In the genomic region with DNA sequence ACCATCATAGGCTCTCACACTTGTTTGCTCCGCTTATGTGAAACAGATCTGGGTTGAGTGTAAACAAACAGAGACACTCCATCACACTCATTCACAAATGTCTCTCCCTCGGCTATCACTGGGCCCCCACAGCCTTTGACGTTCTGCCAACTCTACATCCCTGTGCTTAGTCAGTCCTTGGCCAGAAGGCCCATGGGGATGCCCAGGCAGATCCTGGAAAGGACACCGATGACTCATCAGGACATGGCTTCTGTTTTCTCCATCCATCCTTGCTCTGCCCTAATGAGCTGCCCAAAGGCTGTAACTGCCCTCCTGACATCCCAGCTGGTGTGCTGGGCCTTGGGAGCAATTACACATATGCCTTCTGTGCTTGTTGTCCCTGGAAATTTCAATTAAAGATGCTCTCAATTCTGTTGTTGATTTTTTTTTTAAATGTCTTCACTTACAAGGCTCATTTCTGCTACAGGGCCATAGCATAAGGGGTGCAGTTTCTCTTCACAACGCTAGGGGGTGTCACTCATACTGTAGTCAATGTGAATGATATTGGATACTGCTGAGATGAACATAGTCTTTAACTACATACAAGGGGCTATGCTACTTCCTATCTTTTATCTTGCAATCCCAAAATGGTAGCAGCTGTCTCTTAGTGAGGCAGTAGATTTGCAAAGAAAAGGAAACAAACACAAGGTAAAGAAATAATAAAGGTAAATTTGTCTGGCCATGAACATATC, we compare ENCODE assay signal across 14 mouse cellular contexts. TPM values are rescaled to one million over a fixed set of nuclear protein-coding genes. Genes with fewer than 3 reads are reported as not detected.
DNase-seq lines count a peak whose midpoint lies in the region; ATAC-seq and TF ChIP-seq lines count a peak whose summit lies in the region.
"Had no signal": no experiment of that assay in that cellular context is flagged by ENCODE, and none has a peak within 500 bp of the region (broad histone marks: within the 10 kb centered on the region; RNA-seq: fewer than 3 reads in every experiment).

No protein-coding gene starts in this region.

- no peak overlapping the region for H3K27ac ChIP-seq in heart, embryonic 11.5 days (ENCODE audit: low read depth, low read length)
- H3K27ac ChIP-seq in kidney, adult 2 months (ENCODE audit: insufficient read depth, low read depth, low read length), result no peak overlapping the region
- H3K27ac ChIP-seq: embryonic facial prominence, embryonic 12.5 days; hindbrain, embryonic 10.5 days; liver, embryonic 15.5 days; midbrain, embryonic 13.5 days had no signal

- peak; percentile 4 for DNase-seq in heart, postnatal 4 days
- peak; percentile 25 for DNase-seq in 3134 (ENCODE audit: extremely low read depth, insufficient read length, low spot score)
- peak; percentile 66 to 83 for DNase-seq in adrenal gland, adult (ENCODE audit: inconsistent age in 2 of 2, low spot score in 1 of 2)
- DNase-seq in cerebellum, adult 9-10 months, result peak; percentile 96
- DNase-seq in kidney, adult 2 months, result no peak
- no peak for DNase-seq in heart, postnatal 25 days (ENCODE audit: low spot score)
- no peak for DNase-seq in ovary, adult 18-20 months (ENCODE audit: low spot score)
- DNase-seq: kidney, postnatal 25 days had no signal

- H3K36me3 ChIP-seq in heart, embryonic 11.5 days (ENCODE audit: control insufficient read depth, insufficient read depth, low read length), result no peaks in the 10 kb centered on the region
- H3K36me3 ChIP-seq in kidney, adult 2 months (ENCODE audit: control insufficient read depth, insufficient read depth, low read length), result no peaks in the 10 kb centered on the region
- H3K36me3 ChIP-seq: embryonic facial prominence, embryonic 12.5 days; hindbrain, embryonic 10.5 days; liver, embryonic 15.5 days; midbrain, embryonic 13.5 days had no signal

- no peak for TF ChIP-seq POLR2A in kidney, adult 2 months (IDR thresholded peaks at IDR 0.05; ENCODE audit: low read depth, low read length)

- no peak for ATAC-seq in heart, embryonic 11.5 days (replicated peaks; ENCODE audit: insufficient number of reproducible peaks, low FRiP score, low TSS enrichment)
- ATAC-seq: midbrain, embryonic 13.5 days had no signal

- intact Hi-C loops in heart, postnatal 25 days (cut with DNase I), result no loop called here

- H3K4me3 ChIP-seq in heart, embryonic 11.5 days (ENCODE audit: low read depth, low read length), result no peak overlapping the region
- H3K4me3 ChIP-seq in kidney, adult 2 months (ENCODE audit: insufficient read depth, low read depth, low read length), result no peak overlapping the region
- H3K4me3 ChIP-seq: embryonic facial prominence, embryonic 12.5 days; hindbrain, embryonic 10.5 days; liver, embryonic 15.5 days; midbrain, embryonic 13.5 days had no signal

- no peaks in the 10 kb centered on the region for H3K9me3 ChIP-seq in heart, embryonic 11.5 days (replicated peaks; ENCODE audit: control insufficient read depth, low read length)
- H3K9me3 ChIP-seq: embryonic facial prominence, embryonic 12.5 days; hindbrain, embryonic 10.5 days; liver, embryonic 15.5 days; midbrain, embryonic 13.5 days had no signal

- no peaks in the 10 kb centered on the region for H3K27me3 ChIP-seq in heart, embryonic 11.5 days (ENCODE audit: control insufficient read depth, insufficient read depth, low read length)
- H3K27me3 ChIP-seq in kidney, adult 2 months (replicated peaks; ENCODE audit: control insufficient read depth, insufficient read depth, low read length), result no peaks in the 10 kb centered on the region; the same call in 1 of the 2 replicates
- H3K27me3 ChIP-seq: embryonic facial prominence, embryonic 12.5 days; liver, embryonic 15.5 days; midbrain, embryonic 13.5 days had no signal

- no peak for TF ChIP-seq CTCF in kidney, adult 2 months (conservative IDR thresholded peaks at IDR 0.05; ENCODE audit: insufficient read depth, insufficient read length, low read depth, low read length)

- H3K4me1 ChIP-seq in heart, embryonic 11.5 days (ENCODE audit: control insufficient read depth, insufficient read depth, low read length), result no peaks in the 10 kb centered on the region
- H3K4me1 ChIP-seq in kidney, adult 2 months (ENCODE audit: control insufficient read depth, insufficient read depth, low read length), result no peaks in the 10 kb centered on the region
- H3K4me1 ChIP-seq: embryonic facial prominence, embryonic 12.5 days; hindbrain, embryonic 10.5 days; liver, embryonic 15.5 days; midbrain, embryonic 13.5 days had no signal

- no peak overlapping the region for H3K9ac ChIP-seq in heart, embryonic 11.5 days (ENCODE audit: low read depth, low read length)
- H3K9ac ChIP-seq: embryonic facial prominence, embryonic 12.5 days; liver, embryonic 15.5 days; midbrain, embryonic 13.5 days had no signal

- no peak overlapping the region for H3K4me2 ChIP-seq in heart, embryonic 11.5 days
- H3K4me2 ChIP-seq: embryonic facial prominence, embryonic 12.5 days; liver, embryonic 15.5 days; midbrain, embryonic 13.5 days had no signal

- WGBS in heart, embryonic 11.5 days (ENCODE audit: insufficient replicate concordance), result 65% methylated on average over 5 of the region's 5 CpGs
- WGBS in kidney, adult 2 months, result 65% methylated on average over 5 of the region's 5 CpGs

RNA-seq across cellular contexts. Expression of gene Brinp2, which starts 45.5 kb away (rescaled TPM):
- under 1 TPM; 0.14 to 0.27 TPM for total RNA-seq in heart, postnatal 4 days (2021)
- 0.33 and 0.39 TPM in 2 replicates for polyA plus RNA-seq in heart, embryonic 11.5 days (2014; fragmentation: Nextera tagmentation; extraction: Ambion mirVana)
- 0.16 and 0.36 TPM in 2 replicates for polyA plus RNA-seq in kidney, adult 2 months (2012; rRNA removed)
- under 1 TPM; 0.11 to 0.16 TPM for total RNA-seq in heart, postnatal 25 days (2021)
- total RNA-seq: granulocyte monocyte progenitor cell, adult 5-6 weeks had no signal

RNA-seq across cellular contexts. Expression of gene Astn1, which starts 51.5 kb away (rescaled TPM):
- 1 to 10 TPM; 1.6 to 2.1 TPM for total RNA-seq in heart, postnatal 4 days (2021)
- polyA plus RNA-seq in heart, embryonic 11.5 days (2014; fragmentation: Nextera tagmentation; extraction: Ambion mirVana), result 2.1 and 2.6 TPM in 2 replicates
- 0.49 and 0.84 TPM in 2 replicates for polyA plus RNA-seq in kidney, adult 2 months (2012; rRNA removed)
- total RNA-seq in heart, postnatal 25 days (2021), result 1 to 10 TPM in 1 of 2 experiments, under 1 TPM in 1; 0.98 to 1.1 TPM
- total RNA-seq: granulocyte monocyte progenitor cell, adult 5-6 weeks had no signal

Comparison
In these comparisons a context has a peak if more than half of its experiments do, and no peak if none do; other contexts are left out.
1. DNase-seq: peak in heart, postnatal 4 days (single experiment), 3134 (single experiment), adrenal gland, adult (2 of 2) and cerebellum, adult 9-10 months (single experiment); none in kidney, adult 2 months (single experiment), heart, postnatal 25 days (single experiment) and ovary, adult 18-20 months (single experiment).